Mouse (Mus musculus) CH12.LX (cell line): Measurements from ENCODE around the gene A630001G21Rik. TPM values are rescaled to one million over a fixed set of nuclear protein-coding genes. Genes with fewer than 3 reads are reported as not detected.

ENCODE experiments used
- DNase-seq: peaks from one replicate; pipeline ENCODE4 v3.0.0-alpha.2; 2013; ENCODE audit errors: extremely low read depth
- H3K27ac ChIP-seq: 2 replicates; pipeline ENCODE4 v1.5.1; 2012; ENCODE audit warnings: low read depth, mild to moderate bottlenecking, control low read depth, moderate library complexity; ENCODE audit not compliant: insufficient read depth
- H3K27me3 ChIP-seq: replicated peaks from 2 replicates; pipeline ENCODE3; 2012; ENCODE audit warnings: inconsistent platforms
- H3K36me3 ChIP-seq, 2 experiments: replicated peaks in 1 of 2; 2 replicates each; pipeline versions ENCODE3 to v1.6.1; 2012; ENCODE audit warnings: inconsistent platforms in 1 of 2, low read length in 1 of 2, mild to moderate bottlenecking in 1 of 2, mixed read lengths in 1 of 2, moderate library complexity in 1 of 2; ENCODE audit not compliant: control insufficient read depth in 1 of 2, insufficient read depth in 1 of 2
- H3K4me1 ChIP-seq, 2 experiments: 2 replicates each; pipeline ENCODE4 v1.6.1; 2012; ENCODE audit warnings: inconsistent platforms in 1 of 2, moderate library complexity in 1 of 2; ENCODE audit not compliant: insufficient read depth in 2 of 2, control insufficient read depth in 1 of 2
- H3K4me2 ChIP-seq: 2 replicates; pipeline ENCODE4 v1.6.1; 2012; ENCODE audit warnings: low read depth, mild to moderate bottlenecking, control low read depth; ENCODE audit not compliant: poor library complexity, insufficient read depth, severe bottlenecking
- H3K4me3 ChIP-seq, 3 experiments: fragments of 150-350 bp in 1 of 3; sonication (generic) in 1 of 3; replicated peaks in 1 of 3; 2 replicates each; pipeline versions ENCODE3 to v1.5.1; 2011 to 2012; ENCODE audit warnings: low read depth in 2 of 3, low read length in 2 of 3, mild to moderate bottlenecking in 2 of 3, moderate library complexity in 2 of 3, control low read depth in 1 of 3, improper control_type of control experiment in 1 of 3, inconsistent platforms in 1 of 3, mixed read lengths in 1 of 3; ENCODE audit not compliant: poor library complexity in 1 of 3
- H3K79me2 ChIP-seq: replicated peaks from 2 replicates; pipeline ENCODE4 v1.6.1; 2012; ENCODE audit warnings: mild to moderate bottlenecking, moderate library complexity; ENCODE audit not compliant: control insufficient read depth, poor library complexity, insufficient read depth, severe bottlenecking; ENCODE audit errors: extremely low read depth
- H3K9ac ChIP-seq: 2 replicates; pipeline ENCODE4 v1.6.1; 2012; ENCODE audit warnings: low read depth, mild to moderate bottlenecking, control low read depth, moderate library complexity; ENCODE audit not compliant: insufficient read depth
- H3K9me3 ChIP-seq: replicated peaks from 2 replicates; pipeline ENCODE3; 2012; ENCODE audit warnings: low read length, inconsistent platforms, mixed read lengths
- CHD1 ChIP-seq: IDR thresholded peaks from 2 replicates; pipeline ENCODE4 v1.6.1; 2012; ENCODE audit warnings: low read depth, low read length, improper control_type of control experiment, inconsistent platforms
- CHD2 ChIP-seq: IDR thresholded peaks from 2 replicates; pipeline ENCODE4 v1.6.1; 2011; ENCODE audit warnings: low read length, improper control_type of control experiment
- CTCF ChIP-seq, 2 experiments: IDR thresholded peaks in 1 of 2; conservative IDR thresholded peaks in 1 of 2; 2 replicates each; pipeline ENCODE4 v1.5.1; 2011 to 2012; ENCODE audit warnings: low read depth in 2 of 2, low read length in 2 of 2, improper control_type of control experiment in 1 of 2, inconsistent platforms in 1 of 2, mild to moderate bottlenecking in 1 of 2, moderate library complexity in 1 of 2
- GABPA ChIP-seq: IDR thresholded peaks from 2 replicates; pipeline ENCODE4 v1.6.1; 2012; ENCODE audit warnings: low read depth, low read length, improper control_type of control experiment, inconsistent platforms; ENCODE audit not compliant: insufficient replicate concordance
- HCFC1 ChIP-seq: IDR thresholded peaks from 2 replicates; pipeline ENCODE4 v1.6.1; 2012; ENCODE audit warnings: low read depth, mild to moderate bottlenecking, inconsistent platforms, low read length, improper control_type of control experiment
- MEF2A ChIP-seq: IDR thresholded peaks from 2 replicates; pipeline ENCODE4 v1.6.1; 2014; ENCODE audit warnings: low read depth, mild to moderate bottlenecking, inconsistent platforms, low read length, improper control_type of control experiment, borderline replicate concordance
- NELFE ChIP-seq: IDR thresholded peaks from 2 replicates; pipeline ENCODE4 v1.6.1; 2011; ENCODE audit warnings: low read depth, low read length, improper control_type of control experiment
- PAX5 ChIP-seq: IDR thresholded peaks from 2 replicates; pipeline ENCODE4 v1.6.1; 2012; ENCODE audit warnings: low read length, inconsistent platforms, mixed read lengths
- POLR2A ChIP-seq: IDR thresholded peaks from 2 replicates; pipeline ENCODE4 v1.6.1; 2011; ENCODE audit warnings: low read depth, mild to moderate bottlenecking, improper control_type of control experiment, low read length
- RAD21 ChIP-seq: IDR thresholded peaks from 2 replicates; pipeline ENCODE4 v1.6.1; 2011; ENCODE audit warnings: low read depth, mild to moderate bottlenecking, low read length, improper control_type of control experiment, moderate library complexity
- RCOR1 ChIP-seq: conservative IDR thresholded peaks from 2 replicates; pipeline ENCODE4 v1.6.1; 2012; ENCODE audit warnings: low read depth, mild to moderate bottlenecking, inconsistent platforms, low read length, improper control_type of control experiment
- SMC3 ChIP-seq: IDR thresholded peaks from 2 replicates; pipeline ENCODE4 v1.6.1; 2011; ENCODE audit warnings: low read depth, low read length, improper control_type of control experiment
- TCF12 ChIP-seq: IDR thresholded peaks from 2 replicates; pipeline ENCODE4 v1.6.1; 2014; ENCODE audit warnings: low read depth, mild to moderate bottlenecking, inconsistent platforms, low read length, improper control_type of control experiment
- USF1 ChIP-seq: IDR thresholded peaks from 2 replicates; pipeline ENCODE4 v1.6.1; 2014; ENCODE audit warnings: low read depth, mild to moderate bottlenecking, inconsistent platforms, low read length, improper control_type of control experiment
- ZC3H11A ChIP-seq: IDR thresholded peaks from 2 replicates; pipeline ENCODE4 v1.6.1; 2012; ENCODE audit warnings: low read depth, mild to moderate bottlenecking, inconsistent platforms, low read length, improper control_type of control experiment
- dilution Hi-C: fragments of 300-500 bp; cut with MboI; formaldehyde crosslinking; loops from 2 replicates; pipeline ENCODE4 v1.14.3; 2020; ENCODE audit warnings: low sequenced_read_pairs; ENCODE audit not compliant: extremely low pct_unique_long_range_greater_than_20kb, extremely low pct_ligation_motif_present
- in situ Hi-C: fragments of 300-500 bp; cut with MboI; formaldehyde crosslinking; loops from 3 replicates; pipeline ENCODE4 v1.14.3; 2019; ENCODE audit warnings: low sequenced_read_pairs, low pct_ligation_motif_present, low pct_unique_long_range_greater_than_20kb, mixed read lengths
- polyA plus RNA-seq: library from polyadenylated mRNA; unstranded; fragments of >175 nt; gene quantifications from 2 replicates; pipeline ENCODE4 v1.2.1, GENCODE M21; 2012; ENCODE audit warnings: low read depth; ENCODE audit not compliant: insufficient read length
- total RNA-seq, 2 experiments: library from RNA; depleted of rRNA; stranded (reverse); fragments of 300-350 nt in 1 of 2; fragments of >200 nt in 1 of 2; gene quantifications; 2 replicates each; pipeline ENCODE4 v1.2.3; 2012 to 2014

The A630001G21Rik gene
- total and polyA plus RNA-seq, 3 experiments: 55.8 to 151 (median 139) TPM

- Histone ChIP-seq H3K4me2 (no peak overlapping the region), H3K36me3 (peaks cover 55 to 89% of the 10 kb centered on the region in 2 experiments), H3K27ac (no peak overlapping the region), H3K27me3 (no peaks in the 10 kb centered on the region), H3K4me1 (peaks cover 16 to 63% of the 10 kb centered on the region in 2 experiments), H3K4me3 (no peak overlapping the region), H3K9ac (no peak overlapping the region), H3K9me3 (peaks cover 3% of the 10 kb centered on the region), H3K79me2 (peaks cover 28% of the 10 kb centered on the region)
- no peak for DNase-seq
- dilution Hi-C loops (no loop called here), in situ Hi-C loops (no loop called here)
- TF ChIP-seq NELFE (no peak), SMC3 (no peak), CHD1 (no peak), CHD2 (no peak), CTCF (conservative IDR thresholded peaks at IDR 0.05 in 1 of 2, IDR thresholded peaks at IDR 0.05 in 1 of 2; ENCODE audit: low read depth in 2 of 2, low read length in 2 of 2) (no peak), HCFC1 (no peak), GABPA (no peak)
Measured at GRCm38 (mm10) chr1:85824905-85825304, 46.5 kb upstream of the A630001G21Rik start.

- Histone ChIP-seq H3K27ac (no peak overlapping the region), H3K27me3 (no peaks in the 10 kb centered on the region), H3K36me3 (peaks cover 55 to 94% of the 10 kb centered on the region in 2 experiments), H3K79me2 (peaks cover 25% of the 10 kb centered on the region), H3K4me2 (no peak overlapping the region), H3K4me3 (no peak overlapping the region)
- TF ChIP-seq POLR2A (no peak), PAX5 (no peak), MEF2A (no peak), ZC3H11A (no peak), CHD1 (no peak), CHD2 (no peak), USF1 (no peak)
- TF ChIP-seq, all 38 proteins: peak for 0
- dilution Hi-C loops: no loop called here
- DNase-seq: no peak
- Histone ChIP-seq H3K9ac (no peak overlapping the region), H3K4me1 (peaks cover 14 to 38% of the 10 kb centered on the region in 2 experiments), H3K9me3 (peaks cover 8% of the 10 kb centered on the region)
- in situ Hi-C loops: no loop called here
Measured at GRCm38 (mm10) chr1:85822239-85822638, 43.8 kb upstream of the A630001G21Rik start.

GRCm38 (mm10) chr1:85819695-85820094 is 41.3 kb upstream of the A630001G21Rik start:
- peaks cover 38% of the 10 kb centered on the region for H3K79me2 ChIP-seq
- peaks cover 0 to 13% of the 10 kb centered on the region in 2 experiments; a peak in 2 of 4 replicates for H3K4me1 ChIP-seq
- in situ Hi-C loops (no loop called here), dilution Hi-C loops (no loop called here)
- no peaks in the 10 kb centered on the region for H3K27me3 ChIP-seq
- H3K4me2 ChIP-seq: no peak overlapping the region
- peak in 1 of 2 experiments; percentile 37; a peak in 2 of 4 replicates for TF ChIP-seq CTCF (conservative IDR thresholded peaks at IDR 0.05 in 1 of 2, IDR thresholded peaks at IDR 0.05 in 1 of 2; ENCODE audit: low read depth in 2 of 2, low read length in 2 of 2)
- TF ChIP-seq RAD21: peak; percentile 34
- TF ChIP-seq RCOR1: no peak
- TF ChIP-seq TCF12: no peak
- TF ChIP-seq SMC3: 0 out of 2 replicates have a peak, but pooled peaks have one; percentile 3
- H3K9me3 ChIP-seq: peaks cover 8% of the 10 kb centered on the region
- H3K27ac ChIP-seq: no peak overlapping the region
- H3K4me3 ChIP-seq: no peak overlapping the region
- DNase-seq: no peak
- H3K36me3 ChIP-seq: peaks cover 44 to 97% of the 10 kb centered on the region in 2 experiments
- no peak overlapping the region for H3K9ac ChIP-seq
